Mouse (Mus musculus) hindbrain, embryonic 14.5 days (tissue): ENCODE results near the gene Cct3. TPM values are rescaled to one million over a fixed set of nuclear protein-coding genes. Genes with fewer than 3 reads are reported as not detected.
"Not testable (repeated sequence)": the region's sequence is repeated elsewhere in the genome, so short reads cannot be mapped to it uniquely, and the experiment has no call there.

Experiments used
- ATAC-seq: fragments of 200-750 bp; cut with Nextera tagmentation; 2 replicates; pipeline ENCODE4 v1.8.0; 2017; ENCODE audit warnings: moderate number of reproducible peaks, mild to moderate bottlenecking, moderate TSS enrichment, moderate library complexity; ENCODE audit not compliant: low FRiP score
- DNase-seq: peaks from one replicate; pipeline ENCODE4 v3.0.0-alpha.2; 2015; ENCODE audit warnings: low spot score
- H3K27ac ChIP-seq: fragments of 300-500 bp; sonication (generic); 2 replicates; pipeline ENCODE4 v1.5.1; 2014; ENCODE audit warnings: mild to moderate bottlenecking, moderate library complexity
- H3K27me3 ChIP-seq: fragments of 300-500 bp; sonication (generic); 2 replicates; pipeline ENCODE4 v1.6.1; 2014; ENCODE audit warnings: mild to moderate bottlenecking, low read length, mixed read lengths; ENCODE audit not compliant: control insufficient read depth, insufficient read depth
- H3K36me3 ChIP-seq: fragments of 300-500 bp; sonication (generic); replicated peaks from 2 replicates; pipeline ENCODE4 v1.6.1; 2014; ENCODE audit not compliant: control insufficient read depth, insufficient read depth
- H3K4me1 ChIP-seq: fragments of 300-500 bp; sonication (generic); replicated peaks from 2 replicates; pipeline ENCODE4 v1.6.1; 2014; ENCODE audit warnings: antibody characterized with exemption, low read length, mixed read lengths; ENCODE audit not compliant: control insufficient read depth, insufficient read depth
- H3K4me2 ChIP-seq: fragments of 300-500 bp; sonication (generic); replicated peaks from 2 replicates; pipeline ENCODE4 v1.6.1; 2014; ENCODE audit warnings: mild to moderate bottlenecking, moderate library complexity
- H3K4me3 ChIP-seq: fragments of 300-500 bp; sonication (generic); replicated peaks from 2 replicates; pipeline ENCODE4 v1.5.1; 2014; ENCODE audit warnings: mild to moderate bottlenecking, low read length
- H3K9ac ChIP-seq: fragments of 300-500 bp; sonication (generic); 2 replicates; pipeline ENCODE4 v1.6.1; 2014
- H3K9me3 ChIP-seq: fragments of 300-500 bp; sonication (generic); 2 replicates; pipeline ENCODE4 v1.6.1; 2016; ENCODE audit warnings: low read length; ENCODE audit not compliant: control insufficient read depth
- WGBS: fragments of 180-500 bp; shearing (Covaris S2); extraction: QIAGEN DNeasy Blood & Tissue Kit; methylation state at CpG from one replicate; pipeline ENCODE4 v1.1.7; 2014; 5-methylcytosine and 5-hydroxymethylcytosine counted together
- polyA plus RNA-seq: library from polyadenylated mRNA; unstranded; fragments of >200 nt; fragmentation: Nextera tagmentation; extraction: Ambion mirVana; gene quantifications from 2 replicates; pipeline ENCODE4 v1.2.1, GENCODE M21; 2014

Cct3 gene
- polyA plus RNA-seq, 1 experiment from 2014 or later = 455 TPM

- not testable (repeated sequence) for H3K4me1 ChIP-seq, DNase-seq, H3K9ac ChIP-seq, H3K4me2 ChIP-seq, H3K36me3 ChIP-seq, H3K27ac ChIP-seq, H3K9me3 ChIP-seq, H3K4me3 ChIP-seq, H3K27me3 ChIP-seq, ATAC-seq
- WGBS = no CpG with 5 or more reads among the region's 2 CpGs
These were observed 11.4 kb upstream of the Cct3 start for GRCm38 (mm10) chr3:88285565-88285895.

- H3K4me1 ChIP-seq = no peaks in the 10 kb centered on the region
- DNase-seq (no peak), ATAC-seq (no peak)
- H3K4me2 ChIP-seq = no peak within 1 kb of the TSS
- H3K27me3 ChIP-seq = no peaks in the 10 kb centered on the region
- no peaks in the 10 kb centered on the region for H3K9me3 ChIP-seq
- H3K4me3 ChIP-seq = no peak within 1 kb of the TSS
- H3K36me3 ChIP-seq = no peaks in the 10 kb centered on the region
- WGBS = 97% methylated on average over 4 of the region's 4 CpGs
- no peak within 1 kb of the TSS for H3K9ac ChIP-seq
- H3K27ac ChIP-seq = no peak within 1 kb of the TSS
These were observed 9.8 kb upstream of the Cct3 start, which contains the start of gene Gm38392 for GRCm38 (mm10) chr3:88287110-88287509. Gm38392 (minus strand) TSS chr3:88287210.

- H3K4me2 ChIP-seq, H3K9me3 ChIP-seq, ATAC-seq, H3K4me1 ChIP-seq, DNase-seq, H3K36me3 ChIP-seq, H3K9ac ChIP-seq, H3K27me3 ChIP-seq, H3K27ac ChIP-seq, H3K4me3 ChIP-seq: not testable (repeated sequence)
- WGBS = 75% methylated on average over 8 of the region's 10 CpGs
These were observed 8.7 kb upstream of the Cct3 start for GRCm38 (mm10) chr3:88288133-88288713.

GRCm38 (mm10) chr3:88291970-88292369, 4.9 kb upstream of the Cct3 start:
- Histone ChIP-seq H3K27me3 (no peaks in the 10 kb centered on the region), H3K4me1 (peaks cover 6% of the 10 kb centered on the region; the same call in 1 of the 2 replicates), H3K36me3 (no peaks in the 10 kb centered on the region), H3K4me3 (no peak overlapping the region), H3K9ac (no peak overlapping the region), H3K9me3 (no peaks in the 10 kb centered on the region), H3K4me2 (no peak overlapping the region), H3K27ac (no peak overlapping the region)
- DNase-seq (no peak), ATAC-seq (no peak)
- WGBS = 52% methylated on average over 4 of the region's 4 CpGs

GRCm38 (mm10) chr3:88295272-88295671, 1.6 kb upstream of the Cct3 start:
- DNase-seq = not testable (repeated sequence)
- peak overlapping the region; percentile 75; the same call in 1 of the 2 replicates for H3K4me3 ChIP-seq
- 78% methylated on average over 1 of the region's 1 CpGs for WGBS

GRCm38 (mm10) chr3:88296110-88296560, 781 bp upstream of the Cct3 start:
- Histone ChIP-seq H3K9ac (peak overlapping the region; percentile 62), H3K27ac (peak overlapping the region; percentile 80), H3K4me2 (peak overlapping the region; percentile 70), H3K9me3 (no peaks in the 10 kb centered on the region), H3K4me3 (peak overlapping the region; percentile 75), H3K4me1 (peaks cover 17% of the 10 kb centered on the region), H3K36me3 (peaks cover 22% of the 10 kb centered on the region), H3K27me3 (no peaks in the 10 kb centered on the region)
- DNase-seq (no peak), ATAC-seq (no peak)
- 2% methylated on average over 12 of the region's 12 CpGs for WGBS

More at GRCm38 (mm10) chr3:88295272-88295671, 1.6 kb upstream of the Cct3 start:
- H3K4me2 ChIP-seq = peak overlapping the region; percentile 70
- H3K4me1 ChIP-seq = peaks cover 17% of the 10 kb centered on the region
- H3K27ac ChIP-seq, H3K9me3 ChIP-seq, ATAC-seq, H3K9ac ChIP-seq, H3K27me3 ChIP-seq: not testable (repeated sequence)
- H3K36me3 ChIP-seq = peaks cover 14% of the 10 kb centered on the region

GRCm38 (mm10) chr3:88297321-88297851, 470 bp downstream of the Cct3 start:
- ATAC-seq = no peak

GRCm38 (mm10) chr3:88299172-88299571, 2.3 kb downstream of the Cct3 start:
- Histone ChIP-seq H3K9me3 (no peaks in the 10 kb centered on the region), H3K4me2 (0 out of 2 replicates have a peak overlapping the region, but pooled peaks have one; percentile 86), H3K4me1 (peaks cover 17% of the 10 kb centered on the region), H3K4me3 (no peak overlapping the region), H3K9ac (no peak overlapping the region), H3K27ac (no peak overlapping the region), H3K27me3 (no peaks in the 10 kb centered on the region), H3K36me3 (peaks cover 52% of the 10 kb centered on the region)
- 93% methylated on average over 1 of the region's 1 CpGs for WGBS
- DNase-seq = no peak
- no peak for ATAC-seq

More at GRCm38 (mm10) chr3:88297321-88297851, 470 bp downstream of the Cct3 start:
- peak overlapping the region; percentile 77 for H3K9ac ChIP-seq
- H3K4me1 ChIP-seq = peaks cover 17% of the 10 kb centered on the region
- H3K27me3 ChIP-seq = no peaks in the 10 kb centered on the region
- peak overlapping the region; percentile 75 for H3K4me3 ChIP-seq
- H3K4me2 ChIP-seq = peak overlapping the region; percentile 86
- peak overlapping the region; percentile 90 for H3K27ac ChIP-seq
- under 1% methylated on average over 30 of the region's 30 CpGs for WGBS
- peaks cover 35% of the 10 kb centered on the region for H3K36me3 ChIP-seq
- no peak for DNase-seq
- H3K9me3 ChIP-seq = no peaks in the 10 kb centered on the region

GRCm38 (mm10) chr3:88324951-88325405, 28.1 kb downstream of the Cct3 start, which contains the start of gene Glmp:
Glmp (plus strand) TSS chr3:88325023.
- ATAC-seq (peak; percentile 82; the same call in 1 of the 2 replicates), DNase-seq (peak; percentile 77)
- Histone ChIP-seq H3K27me3 (no peaks in the 10 kb centered on the region), H3K27ac (no peak within 1 kb of the TSS), H3K4me2 (peak within 1 kb of the TSS; percentile 70), H3K36me3 (peaks cover 54% of the 10 kb centered on the region), H3K9ac (peak within 1 kb of the TSS; percentile 74), H3K4me3 (peak within 1 kb of the TSS; percentile 60), H3K4me1 (peaks cover 8% of the 10 kb centered on the region; the same call in 1 of the 2 replicates), H3K9me3 (no peaks in the 10 kb centered on the region)
- WGBS = 1% methylated on average over 10 of the region's 10 CpGs
